Mouse (Mus musculus): Measurements from ENCODE around the gene Mllt3. TPM values are rescaled to one million over a fixed set of nuclear protein-coding genes. Genes with fewer than 3 reads are reported as not detected.

The Mllt3 gene
- polyA plus RNA-seq, 2 experiments from 2014 or later: 100 to 106 TPM

DNA sequence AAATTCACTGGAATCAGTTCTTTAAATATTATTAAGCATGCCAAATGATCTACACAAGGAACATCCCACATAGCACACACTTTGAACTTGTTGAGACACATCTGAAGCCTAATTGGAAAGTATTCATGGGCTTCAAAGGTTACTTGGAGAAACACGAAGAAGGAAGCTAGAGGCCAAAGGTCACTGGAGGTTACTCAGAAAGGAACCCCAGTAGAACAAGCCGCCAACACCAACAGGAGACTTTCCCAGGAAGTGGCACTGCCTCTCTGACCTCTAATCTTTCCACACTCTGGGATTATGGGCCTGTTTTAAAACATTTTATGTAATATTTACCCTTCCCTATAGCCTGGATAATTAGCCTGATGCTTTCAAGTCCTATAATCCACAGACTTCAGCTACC is 162.6 kb downstream of the Mllt3 start:
- ATAC-seq: no peak

DNA sequence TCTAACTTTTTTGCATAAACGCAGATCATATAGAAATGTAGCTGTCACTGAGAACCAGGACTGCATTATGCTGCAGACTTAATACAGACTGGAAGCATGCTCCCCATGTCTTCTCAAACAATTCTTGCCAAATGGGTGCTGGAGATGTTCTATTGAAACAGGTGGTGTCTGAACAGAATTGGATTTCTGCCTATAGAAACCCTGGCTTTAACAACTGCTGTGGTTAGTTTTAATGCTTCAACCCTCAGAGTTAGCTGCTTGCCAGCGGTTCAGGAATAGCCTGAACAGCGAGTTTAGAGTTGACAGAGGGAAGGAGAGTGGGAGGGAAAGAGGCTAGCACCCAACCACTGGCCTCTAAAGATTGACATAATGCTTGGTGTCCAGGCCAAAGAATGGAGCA is 166.6 kb downstream of the Mllt3 start:
- no peak for ATAC-seq

DNA sequence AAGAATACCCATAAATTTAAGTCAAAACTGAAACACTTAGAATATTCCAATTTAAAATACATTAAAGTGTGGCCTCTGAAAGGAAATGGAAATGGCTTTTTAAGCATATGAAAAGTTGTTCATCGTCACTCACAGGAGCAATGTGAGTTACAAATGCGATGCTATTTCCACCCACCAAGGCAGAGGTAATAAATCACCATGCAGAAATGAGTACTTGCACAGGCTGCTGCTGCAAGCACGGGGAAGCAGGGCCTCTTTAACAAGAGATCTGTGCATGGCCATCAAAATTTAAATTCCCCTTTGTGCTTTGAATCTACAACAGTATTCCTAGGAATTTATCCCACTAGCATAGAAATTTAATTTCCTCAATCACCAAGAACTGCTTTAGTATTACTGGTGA is 167.3 kb downstream of the Mllt3 start:
- no peak for ATAC-seq

DNA sequence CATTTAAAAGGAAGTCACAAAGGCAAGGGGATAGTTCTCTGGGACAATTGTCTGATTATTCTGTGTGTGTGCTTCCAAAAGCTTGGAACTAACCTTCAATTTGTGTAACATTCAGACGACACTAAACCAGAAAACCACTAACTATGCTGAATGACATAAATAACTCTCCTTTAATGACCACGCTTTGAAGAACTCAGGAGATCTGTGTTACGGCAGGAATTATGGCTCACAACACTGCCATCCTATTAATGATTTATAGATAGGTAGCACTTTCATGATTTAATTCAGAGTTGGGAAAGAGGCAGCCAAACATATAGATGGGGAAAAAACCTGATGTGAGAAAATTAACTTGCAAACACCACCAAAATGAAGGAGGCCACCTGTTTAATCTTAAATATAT is 168.1 kb downstream of the Mllt3 start:
- ATAC-seq: no peak

DNA sequence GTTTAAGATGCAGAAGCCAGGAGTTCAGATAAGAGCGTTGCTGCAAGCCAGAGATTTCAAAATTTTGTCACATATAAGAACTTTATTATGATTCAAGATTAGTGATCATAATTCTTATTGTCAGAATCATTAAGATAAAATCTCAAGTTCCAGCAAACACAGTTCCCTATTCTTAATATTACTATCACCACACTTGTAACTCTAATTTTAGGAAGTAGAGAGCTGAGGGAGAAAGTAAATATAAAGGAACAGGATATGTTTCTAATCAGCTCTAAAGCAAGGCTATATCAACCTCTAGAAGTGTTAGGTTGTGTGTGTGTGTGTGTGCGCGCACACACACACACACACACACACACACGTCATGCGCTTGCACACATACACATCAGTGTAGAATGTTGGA is 170.0 kb downstream of the Mllt3 start:
- no peak for ATAC-seq

DNA sequence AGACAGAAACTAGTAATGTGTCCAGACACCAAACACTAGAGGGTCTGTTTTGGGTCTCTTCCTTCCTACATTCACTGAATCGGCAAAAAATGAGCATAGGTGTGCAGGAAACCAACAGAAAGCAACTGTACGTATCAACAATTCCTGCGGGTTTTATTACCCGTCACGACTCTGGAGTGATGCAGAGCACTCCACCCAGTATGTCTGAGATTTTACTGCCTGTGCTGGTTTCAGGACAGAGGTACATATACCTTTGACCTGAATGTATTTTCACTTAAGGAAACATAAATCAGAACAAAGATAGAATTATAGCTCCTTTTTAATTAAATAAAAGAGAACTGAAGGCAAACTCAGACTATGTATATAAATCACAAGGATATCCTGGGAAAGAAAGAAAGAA is 172.4 kb downstream of the Mllt3 start:
- no peak for ATAC-seq

DNA sequence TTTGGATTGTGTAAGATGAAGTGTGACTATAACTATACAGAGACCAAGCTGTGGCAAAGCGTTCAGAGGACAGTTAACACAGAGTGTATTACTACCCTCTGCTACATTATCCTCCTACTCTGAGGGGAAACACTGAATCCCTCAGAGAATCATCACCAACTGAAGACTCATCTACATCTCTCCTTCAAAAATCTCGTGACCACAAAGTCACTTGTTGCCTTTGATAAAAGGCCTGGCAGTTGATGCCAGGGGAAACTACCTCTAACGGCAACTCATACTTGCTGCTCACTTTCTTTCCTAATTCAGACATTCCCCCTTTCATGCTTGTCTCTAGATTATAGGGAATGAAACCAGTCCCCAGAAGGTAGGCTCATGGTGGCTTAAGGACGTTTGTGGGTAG is 174.0 kb downstream of the Mllt3 start:
- peak; percentile 47 for ATAC-seq

DNA sequence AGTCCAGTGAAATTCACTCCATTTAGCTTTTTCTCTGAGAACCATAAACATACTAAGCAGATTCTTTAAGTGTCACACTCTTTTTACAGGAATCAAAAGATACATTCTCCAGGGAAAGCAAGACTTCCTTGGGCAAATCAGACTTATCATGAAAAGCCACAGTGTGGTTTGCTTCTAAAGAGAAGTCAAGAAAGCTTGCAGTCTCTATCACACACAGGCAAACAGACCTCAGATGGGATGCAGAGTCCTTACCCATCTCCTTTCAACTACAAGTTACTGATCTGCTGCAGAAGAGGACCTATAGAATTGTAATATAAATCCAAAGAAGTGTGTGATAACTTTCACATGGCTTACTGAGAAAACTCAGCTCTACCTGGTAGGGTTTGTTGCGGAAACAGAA is 175.2 kb downstream of the Mllt3 start:
- ATAC-seq: no peak

DNA sequence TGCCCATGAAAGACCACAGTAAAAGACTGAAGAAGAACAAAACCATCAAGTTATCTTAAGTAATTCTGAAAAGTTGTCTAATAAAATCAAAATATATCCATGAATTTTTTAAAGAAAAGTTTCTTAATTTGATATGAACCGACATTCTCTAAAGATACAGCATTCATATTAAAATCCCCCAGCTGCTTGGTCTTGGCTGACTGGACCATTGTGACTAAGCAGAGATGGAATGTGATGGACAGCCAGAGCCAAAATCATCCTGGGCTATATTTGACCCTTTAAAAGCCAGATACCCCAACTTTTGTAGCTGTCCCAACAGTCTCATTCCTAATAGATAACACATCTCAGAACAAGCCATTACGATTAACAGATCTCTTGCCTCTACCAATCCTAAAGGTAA is 180.7 kb downstream of the Mllt3 start:
- no peak for ATAC-seq

DNA sequence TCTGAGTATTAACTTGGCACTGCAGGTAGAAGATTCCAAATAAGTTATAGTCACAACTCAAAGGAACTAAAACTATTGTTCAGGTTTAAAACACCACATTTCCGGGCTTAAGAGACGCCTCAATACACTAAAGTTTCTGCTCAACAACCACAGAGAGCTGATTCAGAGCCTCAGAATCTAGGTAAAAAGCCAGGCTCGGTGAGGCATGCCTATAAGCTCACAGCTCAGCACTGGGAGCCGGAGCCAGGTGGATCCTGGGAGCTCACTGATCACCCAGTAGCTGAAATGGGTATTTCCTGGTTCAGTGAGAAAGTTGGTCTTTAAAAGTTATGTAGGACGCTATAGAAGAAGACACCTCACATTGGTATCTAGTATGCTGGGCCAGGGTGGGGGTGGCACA is 183.1 kb downstream of the Mllt3 start:
- ATAC-seq: no peak

DNA sequence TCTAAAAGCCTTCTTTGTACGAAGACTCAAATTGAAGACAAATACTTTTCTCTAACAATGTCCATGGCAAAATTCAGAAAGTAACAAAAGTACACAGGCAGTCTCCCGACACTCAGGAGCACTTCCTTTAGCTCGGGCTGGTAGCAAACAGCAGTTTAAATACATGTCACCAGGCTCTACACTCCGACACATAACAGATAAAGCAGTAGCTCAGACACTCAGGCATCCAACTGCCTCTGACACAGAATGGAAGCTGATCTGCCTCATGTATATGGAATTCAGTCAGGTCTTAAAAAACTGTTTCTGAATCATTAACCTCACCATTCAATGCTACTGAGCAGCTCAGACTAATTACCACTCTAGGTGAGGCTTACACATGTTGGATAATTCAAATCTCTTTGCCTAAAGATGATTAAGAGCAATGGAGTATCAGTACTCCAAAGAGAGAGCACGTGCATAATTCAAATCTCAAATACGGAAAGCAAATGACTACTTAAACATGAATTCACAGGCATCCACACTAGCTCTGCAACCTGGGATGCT is 188.4 kb downstream of the Mllt3 start:
- no peak for ATAC-seq

DNA sequence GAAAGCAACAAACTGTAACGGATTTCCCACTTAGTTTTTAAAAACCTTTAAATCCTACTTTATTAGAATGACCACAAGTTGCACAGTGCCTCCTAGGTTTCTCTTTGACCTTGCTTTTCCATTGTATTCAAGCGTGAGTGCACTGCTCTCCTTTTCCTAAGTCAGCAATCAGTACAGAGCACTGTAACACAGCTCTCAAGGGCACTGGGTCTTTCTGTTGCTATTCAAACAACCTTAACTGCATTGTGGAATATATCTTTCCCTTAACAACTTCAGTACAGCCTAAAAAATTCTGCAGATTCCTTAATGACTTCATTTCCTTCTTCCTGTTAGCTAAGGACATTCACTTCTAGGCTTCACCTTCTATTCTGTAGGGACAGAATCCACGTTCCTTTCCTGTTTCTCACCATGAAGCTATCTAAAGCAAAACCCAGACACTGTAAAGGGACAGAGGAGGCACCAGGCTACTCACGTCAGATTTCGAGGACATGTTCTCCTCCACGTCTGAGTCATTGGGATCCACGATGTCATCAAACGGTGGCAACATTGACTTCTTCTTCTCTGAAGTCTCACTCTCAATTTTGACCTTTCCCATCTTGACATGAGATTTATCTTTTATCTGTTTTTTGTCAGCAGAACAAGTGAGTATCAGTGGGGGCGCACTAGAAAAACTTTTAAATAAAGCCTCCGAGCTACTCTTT is 192.8 kb downstream of the Mllt3 start:
- no peak for ATAC-seq

DNA sequence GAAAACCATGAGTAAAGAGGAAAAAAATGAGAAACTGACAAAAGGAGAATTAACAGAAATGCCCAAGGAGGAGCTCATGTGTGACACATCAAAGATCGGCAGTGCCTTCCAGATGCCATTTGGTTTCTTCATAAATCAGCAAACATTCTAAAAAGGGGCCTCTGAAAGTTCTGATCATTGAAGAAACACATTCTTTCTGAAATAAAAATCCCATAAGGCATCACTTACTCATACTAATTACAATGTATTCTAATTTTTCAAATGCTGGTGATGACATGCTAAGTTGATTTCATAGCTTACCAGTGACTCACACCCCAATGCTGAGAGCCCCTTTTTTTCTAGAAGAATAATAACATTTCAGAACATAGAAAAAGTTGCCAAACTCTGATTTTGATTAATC is 194.4 kb downstream of the Mllt3 start:
- ATAC-seq: no peak

DNA sequence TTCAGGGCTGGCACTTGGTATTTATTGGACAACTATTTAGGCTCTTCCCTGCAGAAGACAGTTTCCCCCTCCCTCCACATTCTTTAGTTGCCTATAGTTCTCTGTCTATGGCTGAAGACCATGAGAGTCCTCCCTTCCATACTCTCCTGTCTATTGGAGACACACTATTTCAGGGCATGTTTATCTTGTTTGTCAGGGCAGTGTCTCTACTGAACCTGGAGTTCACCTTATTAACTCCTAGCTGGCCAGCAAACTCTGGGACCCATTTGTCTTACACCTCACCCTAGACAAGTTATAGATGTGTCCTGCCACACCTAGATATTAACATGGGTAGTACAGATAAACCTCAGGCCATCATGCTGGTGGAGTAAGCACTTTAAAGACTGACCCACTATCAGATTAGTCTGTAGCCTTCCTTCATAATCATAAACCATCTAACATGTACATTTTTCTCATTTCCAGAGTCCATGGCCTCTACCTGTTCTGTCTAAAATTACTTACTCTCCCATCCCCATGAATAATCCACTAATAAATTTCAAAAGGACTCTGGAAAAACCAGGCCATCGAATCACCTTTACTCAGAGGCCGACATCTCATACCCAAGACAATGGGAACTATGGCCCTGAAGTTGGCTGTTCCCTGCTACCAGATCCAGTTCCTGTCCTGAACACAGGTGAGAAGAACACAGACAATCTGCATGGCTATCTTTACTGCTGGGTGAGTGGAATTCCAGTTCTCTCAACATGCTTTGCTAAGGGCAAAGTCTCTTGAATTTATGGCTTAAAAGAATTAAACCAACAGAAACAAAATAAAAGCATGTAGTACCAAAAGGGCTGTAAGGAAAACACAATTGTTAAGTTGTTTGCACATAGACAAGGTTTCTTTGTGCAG is 195.4 kb downstream of the Mllt3 start:
- no peak for ATAC-seq

DNA sequence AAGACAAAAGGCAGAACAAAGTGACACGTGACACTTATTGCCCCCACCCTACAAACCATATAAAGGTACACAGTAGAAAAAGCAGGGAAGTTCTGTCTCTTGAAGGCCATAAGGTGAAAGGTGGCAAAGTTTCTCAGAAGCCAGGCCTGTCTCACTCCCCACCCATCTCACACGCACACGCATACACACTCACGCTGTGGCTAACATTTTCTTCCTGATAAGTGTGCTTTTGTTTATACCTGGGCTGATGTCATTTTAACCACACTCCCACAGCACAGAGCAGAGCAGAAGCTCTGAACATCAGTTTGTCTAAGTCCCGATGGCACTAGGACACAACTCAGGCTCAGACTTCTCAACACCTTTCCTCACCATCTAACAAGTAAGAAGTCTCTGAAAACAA is 196.9 kb downstream of the Mllt3 start:
- no peak for ATAC-seq

DNA sequence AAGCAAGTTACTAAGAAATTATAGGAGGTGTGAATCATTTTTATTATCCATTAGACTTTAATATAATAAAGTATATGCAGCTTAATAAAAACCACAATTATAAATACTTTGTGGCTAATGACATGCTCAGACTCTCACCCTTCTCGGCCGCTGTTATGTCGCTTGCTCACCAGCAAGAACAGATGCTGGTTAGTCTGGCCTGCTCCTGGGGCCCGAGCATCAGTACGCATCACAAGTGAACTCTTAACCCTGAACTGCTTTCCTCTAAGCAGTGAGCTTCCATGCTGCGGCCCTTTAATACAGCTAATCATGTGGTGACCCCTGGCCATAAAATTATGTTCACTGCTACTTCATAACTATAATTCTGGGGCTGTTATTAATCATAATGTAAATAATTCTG is 198.0 kb downstream of the Mllt3 start:
- ATAC-seq: no peak

DNA sequence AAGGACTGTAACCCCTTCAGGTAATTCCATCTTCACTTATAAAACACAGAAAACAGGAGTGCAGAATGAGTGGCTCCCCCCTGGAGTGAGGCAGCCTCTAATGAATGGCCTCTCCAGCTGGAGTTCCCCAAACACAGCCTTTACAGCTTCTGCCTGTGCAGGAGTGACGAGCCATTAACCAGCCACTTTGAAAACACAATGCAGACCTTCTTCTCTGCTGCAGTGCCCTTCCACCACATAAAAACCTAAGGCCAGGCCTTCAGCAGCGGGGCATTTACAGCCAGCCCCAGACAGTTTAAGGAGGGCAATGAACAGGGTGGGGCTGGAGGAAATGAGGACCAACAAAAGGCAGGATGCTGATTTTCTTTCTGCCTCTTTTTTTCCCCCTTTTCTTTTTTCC is 198.9 kb downstream of the Mllt3 start:
- no peak for ATAC-seq

DNA sequence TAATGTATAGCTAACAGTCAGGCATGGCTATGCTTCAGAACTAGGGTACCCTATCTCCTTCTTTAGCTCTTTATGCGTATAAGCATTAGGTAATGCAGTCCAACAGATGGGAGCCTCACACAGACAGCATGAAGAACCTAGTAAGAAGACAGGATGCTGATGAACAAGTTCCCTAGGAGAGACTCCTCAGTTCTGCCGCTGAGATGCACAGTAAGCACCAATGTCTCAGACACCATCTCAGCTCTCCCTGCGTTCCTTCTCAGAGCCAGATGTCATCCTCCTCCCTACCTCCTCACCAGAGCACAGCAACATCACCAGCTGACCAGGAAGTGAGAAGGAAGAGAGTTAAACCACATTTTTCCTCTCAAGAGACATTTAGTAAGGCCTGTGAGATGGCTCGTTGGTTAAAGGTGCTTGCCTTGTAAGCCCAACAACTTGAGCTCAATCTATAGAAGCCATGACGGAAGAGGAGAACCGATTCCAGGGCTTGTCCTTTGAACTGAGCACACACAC is 202.3 kb downstream of the Mllt3 start:
- no peak for ATAC-seq

DNA sequence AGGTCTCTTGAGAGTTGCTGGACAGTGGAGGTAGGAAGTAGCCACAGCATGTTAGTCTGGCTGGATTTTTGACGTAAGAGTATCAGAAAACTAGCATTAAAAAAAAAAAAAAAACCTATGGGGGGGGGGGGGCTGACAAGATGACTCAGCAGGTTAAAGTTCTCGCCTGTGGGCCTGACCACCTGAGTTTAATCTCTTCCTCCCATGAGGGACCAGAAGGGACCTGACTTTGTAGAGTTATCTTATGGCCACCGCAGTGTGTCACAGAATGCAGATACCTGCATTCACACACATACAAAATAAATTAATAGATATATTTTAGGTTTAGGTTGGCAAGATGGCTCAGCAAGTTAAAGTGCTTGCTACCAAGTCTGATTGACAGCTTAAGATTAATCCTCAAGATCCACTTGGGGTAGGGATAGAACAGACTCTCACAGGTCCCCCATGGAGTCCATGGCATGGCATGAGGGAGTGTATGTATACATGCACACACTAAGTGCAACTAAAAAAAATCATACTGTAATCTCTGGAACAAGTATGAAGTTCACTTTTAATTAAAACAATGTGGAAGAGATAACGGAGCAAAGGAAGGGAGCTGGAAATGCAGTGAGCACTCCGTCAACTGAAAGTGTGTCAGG is 203.6 kb downstream of the Mllt3 start:
- no peak for ATAC-seq

DNA sequence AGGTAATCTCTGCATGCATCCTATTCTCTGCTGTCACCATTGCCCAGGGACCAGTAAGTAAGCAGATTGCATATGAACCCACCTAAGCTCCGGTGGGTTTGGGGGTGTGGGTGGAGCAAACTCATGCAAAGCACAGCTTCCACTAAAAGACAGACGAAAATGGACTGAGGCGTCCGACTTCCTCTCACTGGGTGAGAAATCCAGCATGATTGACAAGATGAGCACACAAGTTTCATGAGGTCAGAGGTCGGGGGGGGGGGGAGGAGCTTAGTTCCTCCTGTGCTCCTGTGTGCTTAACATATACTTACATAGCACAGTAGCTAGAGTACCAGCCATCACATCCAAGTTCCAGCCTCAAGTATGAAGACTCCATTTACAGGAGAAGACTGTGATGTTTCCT is 206.8 kb downstream of the Mllt3 start:
- no peak for ATAC-seq

DNA sequence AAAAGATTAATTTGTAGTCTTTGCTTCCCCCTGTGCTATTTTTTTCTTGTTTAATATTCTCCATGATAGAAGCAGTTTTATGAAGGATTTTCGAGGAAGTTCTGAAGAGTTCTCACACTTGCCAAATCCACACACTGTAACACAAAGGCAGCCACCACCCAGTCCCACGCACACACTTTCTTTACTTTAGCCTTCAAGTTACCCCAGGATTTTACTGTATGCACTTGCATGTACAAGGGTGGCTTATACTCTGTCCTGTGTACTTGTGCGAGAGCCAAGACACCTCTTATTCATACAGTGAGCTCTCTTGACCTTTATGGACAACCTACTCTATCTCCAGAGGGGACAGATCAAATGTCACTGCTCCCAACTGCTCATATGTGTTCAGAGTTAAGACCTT is 209.5 kb downstream of the Mllt3 start:
- no peak for ATAC-seq

DNA sequence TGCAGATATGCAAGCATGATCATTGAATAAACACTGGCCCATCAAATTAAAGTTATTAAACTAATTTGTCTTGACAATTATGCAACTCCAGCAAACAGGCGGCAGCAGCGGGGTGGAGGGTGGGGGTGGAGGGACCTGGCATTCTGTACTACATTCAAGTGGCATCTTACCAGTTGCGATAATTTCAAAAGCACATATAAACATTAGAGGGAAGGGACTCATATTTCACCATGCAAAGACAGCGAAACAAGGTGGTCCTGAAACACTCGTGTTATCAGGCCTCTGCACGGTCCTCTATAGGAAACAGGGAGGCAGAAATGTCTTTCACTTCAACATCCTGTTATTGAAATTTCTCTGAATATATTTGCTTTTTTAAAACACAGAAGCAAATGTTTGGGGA is 210.0 kb downstream of the Mllt3 start:
- ATAC-seq: no peak

DNA sequence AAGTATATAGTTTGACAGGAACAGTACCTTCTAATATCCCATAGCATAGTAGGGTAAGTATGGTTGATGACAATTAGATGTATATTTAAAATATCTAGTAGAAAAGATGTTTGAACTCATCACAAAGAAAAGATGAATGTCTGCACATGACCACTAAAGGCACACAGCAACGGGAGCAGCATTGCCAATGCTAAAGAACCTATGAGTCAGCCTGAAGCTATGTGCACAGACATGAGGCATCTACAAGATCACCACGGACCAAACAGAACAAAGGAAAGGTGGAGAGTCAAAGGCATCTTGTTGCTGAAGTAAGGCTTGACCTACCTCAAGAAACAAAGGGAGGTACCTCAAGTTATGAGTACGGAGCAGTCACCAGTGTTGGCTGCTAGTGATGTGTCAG is 212.3 kb downstream of the Mllt3 start:
- ATAC-seq: no peak
